Mouse (Mus musculus) hindbrain, embryonic 14.5 days (tissue): Measurements from ENCODE around the gene Mtr. TPM values are rescaled to one million over a fixed set of nuclear protein-coding genes. Genes with fewer than 3 reads are reported as not detected.
A peak's percentile ranks its signal among the peaks of the same experiment; 100 is the strongest.

Experiments
- ATAC-seq: fragments of 200-750 bp; cut with Nextera tagmentation; 2 replicates; pipeline ENCODE4 v1.8.0; 2017; ENCODE audit warnings: moderate number of reproducible peaks, mild to moderate bottlenecking, moderate TSS enrichment, moderate library complexity; ENCODE audit not compliant: low FRiP score
- DNase-seq: peaks from one replicate; pipeline ENCODE4 v3.0.0-alpha.2; 2015; ENCODE audit warnings: low spot score
- H3K27ac ChIP-seq: fragments of 300-500 bp; sonication (generic); 2 replicates; pipeline ENCODE4 v1.5.1; 2014; ENCODE audit warnings: mild to moderate bottlenecking, moderate library complexity
- H3K27me3 ChIP-seq: fragments of 300-500 bp; sonication (generic); 2 replicates; pipeline ENCODE4 v1.6.1; 2014; ENCODE audit warnings: mild to moderate bottlenecking, low read length, mixed read lengths; ENCODE audit not compliant: control insufficient read depth, insufficient read depth
- H3K36me3 ChIP-seq: fragments of 300-500 bp; sonication (generic); replicated peaks from 2 replicates; pipeline ENCODE4 v1.6.1; 2014; ENCODE audit not compliant: control insufficient read depth, insufficient read depth
- H3K4me1 ChIP-seq: fragments of 300-500 bp; sonication (generic); replicated peaks from 2 replicates; pipeline ENCODE4 v1.6.1; 2014; ENCODE audit warnings: antibody characterized with exemption, low read length, mixed read lengths; ENCODE audit not compliant: control insufficient read depth, insufficient read depth
- H3K4me2 ChIP-seq: fragments of 300-500 bp; sonication (generic); replicated peaks from 2 replicates; pipeline ENCODE4 v1.6.1; 2014; ENCODE audit warnings: mild to moderate bottlenecking, moderate library complexity
- H3K4me3 ChIP-seq: fragments of 300-500 bp; sonication (generic); replicated peaks from 2 replicates; pipeline ENCODE4 v1.5.1; 2014; ENCODE audit warnings: mild to moderate bottlenecking, low read length
- H3K9ac ChIP-seq: fragments of 300-500 bp; sonication (generic); 2 replicates; pipeline ENCODE4 v1.6.1; 2014
- H3K9me3 ChIP-seq: fragments of 300-500 bp; sonication (generic); 2 replicates; pipeline ENCODE4 v1.6.1; 2016; ENCODE audit warnings: low read length; ENCODE audit not compliant: control insufficient read depth
- WGBS: fragments of 180-500 bp; shearing (Covaris S2); extraction: QIAGEN DNeasy Blood & Tissue Kit; methylation state at CpG from one replicate; pipeline ENCODE4 v1.1.7; 2014; 5-methylcytosine and 5-hydroxymethylcytosine counted together
- polyA plus RNA-seq: library from polyadenylated mRNA; unstranded; fragments of >200 nt; fragmentation: Nextera tagmentation; extraction: Ambion mirVana; gene quantifications from 2 replicates; pipeline ENCODE4 v1.2.1, GENCODE M21; 2014

Mtr gene
- polyA plus RNA-seq, 1 experiment from 2014 or later: 5.0 TPM

- 0 out of 2 replicates have a peak, but pooled peaks cover 9% of the 10 kb centered on the region for H3K36me3 ChIP-seq
- H3K4me2 ChIP-seq: peak overlapping the region; percentile 54
- H3K4me1 ChIP-seq: peaks cover 11% of the 10 kb centered on the region; the same call in 1 of the 2 replicates
- no peaks in the 10 kb centered on the region; the same call in 1 of the 2 replicates for H3K9me3 ChIP-seq
- WGBS: 77% methylated on average over 3 of the region's 3 CpGs
- DNase-seq (no peak), ATAC-seq (no peak)
- H3K27me3 ChIP-seq: no peaks in the 10 kb centered on the region
- no peak overlapping the region for H3K27ac ChIP-seq
- H3K4me3 ChIP-seq: no peak overlapping the region
- H3K9ac ChIP-seq: no peak overlapping the region
Observed at GRCm38 (mm10) chr13:12255911-12256705, 1.8 kb downstream of the Mtr start.

GRCm38 (mm10) chr13:12250496-12250895, 7.4 kb downstream of the Mtr start:
- Histone ChIP-seq H3K9me3 (no peaks in the 10 kb centered on the region), H3K9ac (no peak overlapping the region), H3K27me3 (no peaks in the 10 kb centered on the region), H3K27ac (no peak overlapping the region), H3K4me2 (no peak overlapping the region), H3K4me3 (no peak overlapping the region), H3K4me1 (no peaks in the 10 kb centered on the region), H3K36me3 (peaks cover 50% of the 10 kb centered on the region)
- ATAC-seq: no peak
- no peak for DNase-seq
- 95% methylated on average over 3 of the region's 3 CpGs for WGBS

GRCm38 (mm10) chr13:12249195-12249898, 8.6 kb downstream of the Mtr start:
- DNase-seq: no peak
- no peaks in the 10 kb centered on the region for H3K9me3 ChIP-seq
- no peak overlapping the region for H3K27ac ChIP-seq
- H3K4me1 ChIP-seq: no peaks in the 10 kb centered on the region
- H3K27me3 ChIP-seq: no peaks in the 10 kb centered on the region
- ATAC-seq: no peak
- no peak overlapping the region for H3K4me2 ChIP-seq
- WGBS: 94% methylated on average over 8 of the region's 8 CpGs
- H3K4me3 ChIP-seq: no peak overlapping the region
- no peak overlapping the region for H3K9ac ChIP-seq
- peaks cover 57% of the 10 kb centered on the region for H3K36me3 ChIP-seq

GRCm38 (mm10) chr13:12245938-12246337, 12.0 kb downstream of the Mtr start:
- Histone ChIP-seq H3K36me3 (peaks cover 70% of the 10 kb centered on the region), H3K9me3 (no peaks in the 10 kb centered on the region), H3K4me3 (no peak overlapping the region), H3K4me2 (no peak overlapping the region), H3K27ac (no peak overlapping the region), H3K27me3 (no peaks in the 10 kb centered on the region), H3K9ac (no peak overlapping the region), H3K4me1 (no peaks in the 10 kb centered on the region)
- WGBS: 98% methylated on average over 2 of the region's 2 CpGs
- DNase-seq (no peak), ATAC-seq (no peak)

GRCm38 (mm10) chr13:12243991-12244390, 13.9 kb downstream of the Mtr start:
- Histone ChIP-seq H3K4me1 (no peaks in the 10 kb centered on the region), H3K36me3 (peaks cover 60% of the 10 kb centered on the region), H3K27me3 (no peaks in the 10 kb centered on the region), H3K4me3 (no peak overlapping the region), H3K9me3 (no peaks in the 10 kb centered on the region), H3K27ac (no peak overlapping the region), H3K4me2 (no peak overlapping the region), H3K9ac (no peak overlapping the region)
- ATAC-seq (no peak), DNase-seq (no peak)
- WGBS: 74% methylated on average over 4 of the region's 4 CpGs

- no peak for ATAC-seq
Observed at GRCm38 (mm10) chr13:12232141-12232540, 25.8 kb downstream of the Mtr start.

GRCm38 (mm10) chr13:12228248-12228647, 29.7 kb downstream of the Mtr start:
- Histone ChIP-seq H3K4me1 (no peaks in the 10 kb centered on the region), H3K27ac (no peak overlapping the region), H3K9me3 (no peaks in the 10 kb centered on the region), H3K27me3 (no peaks in the 10 kb centered on the region), H3K4me3 (no peak overlapping the region), H3K9ac (no peak overlapping the region), H3K36me3 (peaks cover 76% of the 10 kb centered on the region), H3K4me2 (no peak overlapping the region)
- ATAC-seq: no peak
- no peak for DNase-seq
- WGBS: 94% methylated on average over 4 of the region's 4 CpGs

More at GRCm38 (mm10) chr13:12232141-12232540, 25.8 kb downstream of the Mtr start:
- Histone ChIP-seq H3K36me3 (peaks cover 55% of the 10 kb centered on the region), H3K4me1 (no peaks in the 10 kb centered on the region), H3K27me3 (no peaks in the 10 kb centered on the region), H3K4me3 (no peak overlapping the region), H3K4me2 (no peak overlapping the region), H3K9me3 (no peaks in the 10 kb centered on the region), H3K9ac (no peak overlapping the region), H3K27ac (no peak overlapping the region)
- no peak for DNase-seq
- WGBS: 92% methylated on average over 4 of the region's 4 CpGs

GRCm38 (mm10) chr13:12227606-12228005, 30.3 kb downstream of the Mtr start:
- Histone ChIP-seq H3K27ac (no peak overlapping the region), H3K4me2 (no peak overlapping the region), H3K4me1 (no peaks in the 10 kb centered on the region), H3K9me3 (no peaks in the 10 kb centered on the region), H3K9ac (no peak overlapping the region), H3K4me3 (no peak overlapping the region), H3K36me3 (peaks cover 78% of the 10 kb centered on the region), H3K27me3 (no peaks in the 10 kb centered on the region)
- ATAC-seq (no peak), DNase-seq (no peak)
- 85% methylated on average over 5 of the region's 5 CpGs for WGBS

GRCm38 (mm10) chr13:12218603-12219002, 39.3 kb downstream of the Mtr start:
- H3K27me3 ChIP-seq: no peaks in the 10 kb centered on the region
- H3K9me3 ChIP-seq: no peaks in the 10 kb centered on the region
- ATAC-seq: no peak
- H3K9ac ChIP-seq: no peak overlapping the region
- no peak overlapping the region for H3K27ac ChIP-seq
- peaks cover 68% of the 10 kb centered on the region for H3K36me3 ChIP-seq
- no peak for DNase-seq
- H3K4me2 ChIP-seq: no peak overlapping the region
- H3K4me3 ChIP-seq: no peak overlapping the region
- WGBS: 98% methylated on average over 14 of the region's 14 CpGs
- H3K4me1 ChIP-seq: no peaks in the 10 kb centered on the region
